Mouse (Mus musculus) brain, embryonic 14.5 days (tissue): ENCODE data around the gene Atp2c2.

ENCODE experiments used
- CTCF ChIP-seq: fragments of 200-500 bp; IDR thresholded peaks from 2 replicates; pipeline ENCODE4 v1.5.1; 2012; ENCODE audit warnings: inconsistent platforms, mild to moderate bottlenecking, moderate library complexity, borderline replicate concordance; ENCODE audit not compliant: insufficient read depth, insufficient read length; ENCODE audit errors: extremely low read depth
- POLR2A ChIP-seq: fragments of 200-500 bp; IDR thresholded peaks from 2 replicates; pipeline ENCODE4 v1.6.1; 2012; ENCODE audit warnings: mild to moderate bottlenecking, inconsistent platforms, borderline replicate concordance; ENCODE audit not compliant: poor library complexity, insufficient read depth, insufficient read length, severe bottlenecking; ENCODE audit errors: extremely low read depth

DNA sequence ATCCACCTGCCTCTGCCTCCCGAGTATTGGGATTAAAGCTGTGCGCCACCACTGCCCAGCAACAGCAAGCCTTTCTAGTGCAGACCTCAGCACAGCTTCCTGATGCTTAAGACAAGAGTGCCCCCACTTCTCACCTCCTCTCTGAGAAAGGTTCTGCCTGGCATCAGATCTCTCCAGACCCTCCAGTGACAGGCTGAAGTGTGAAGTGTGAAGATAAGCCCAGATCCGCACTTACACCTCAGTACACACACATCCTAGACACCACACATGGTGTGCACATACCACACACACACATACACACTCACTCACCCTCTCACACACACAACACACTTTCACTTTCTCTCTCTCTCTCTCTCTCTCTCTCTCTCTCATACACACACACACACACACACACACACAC is 87.1 kb downstream of the Atp2c2 start:
- TF ChIP-seq CTCF (no peak), POLR2A (no peak)
